Mouse (Mus musculus) liver, embryonic 14.5 days (tissue): ENCODE results near the gene Hist1h4m. TPM values are rescaled to one million over a fixed set of nuclear protein-coding genes. Genes with fewer than 3 reads are reported as not detected.
A peak's percentile ranks its signal among the peaks of the same experiment; 100 is the strongest.
"Not testable (repeated sequence)": the region's sequence is repeated elsewhere in the genome, so short reads cannot be mapped to it uniquely, and the experiment has no call there.

Experiments
- ATAC-seq: fragments of 200-750 bp; cut with Nextera tagmentation; 2 replicates; pipeline ENCODE4 v1.8.0; 2017; ENCODE audit warnings: moderate number of reproducible peaks, mild to moderate bottlenecking, moderate library complexity; ENCODE audit not compliant: insufficient read depth
- DNase-seq, 3 experiments: peaks; one replicate each; pipeline ENCODE4 v3.0.0-alpha.2; 2012 to 2013; ENCODE audit warnings: low read depth in 3 of 3, low spot score in 3 of 3
- H3K27ac ChIP-seq: fragments of 300-500 bp; sonication (generic); 2 replicates; pipeline ENCODE4 v1.5.1; 2014; ENCODE audit warnings: moderate library complexity, mild to moderate bottlenecking, control low read depth, inconsistent platforms
- H3K27me3 ChIP-seq: fragments of 300-500 bp; sonication (generic); 2 replicates; pipeline ENCODE4 v1.6.1; 2014; ENCODE audit warnings: mild to moderate bottlenecking, low read length, moderate library complexity; ENCODE audit not compliant: control insufficient read depth, insufficient read depth
- H3K36me3 ChIP-seq: fragments of 300-500 bp; sonication (generic); replicated peaks from 2 replicates; pipeline ENCODE4 v1.6.1; 2014; ENCODE audit warnings: low read depth; ENCODE audit not compliant: control insufficient read depth, insufficient read depth
- H3K4me1 ChIP-seq, 2 experiments: fragments of 200-500 bp in 1 of 2; fragments of 300-500 bp in 1 of 2; sonication (generic) in 1 of 2; replicated peaks; 2 replicates each; pipeline ENCODE4 v1.6.1; 2012 to 2014; ENCODE audit warnings: antibody characterized with exemption in 1 of 2, inconsistent platforms in 1 of 2, low read length in 1 of 2; ENCODE audit not compliant: control insufficient read depth in 2 of 2, insufficient read depth in 2 of 2
- H3K4me2 ChIP-seq: fragments of 300-500 bp; sonication (generic); 2 replicates; pipeline ENCODE4 v1.6.1; 2014; ENCODE audit warnings: low read depth, mild to moderate bottlenecking, control low read depth, moderate library complexity
- H3K4me3 ChIP-seq, 2 experiments: fragments of 200-500 bp in 1 of 2; fragments of 300-500 bp in 1 of 2; sonication (generic) in 1 of 2; 2 replicates each; pipeline ENCODE4 v1.5.1; 2012 to 2014; ENCODE audit warnings: low read depth in 2 of 2, low read length in 2 of 2, mild to moderate bottlenecking in 2 of 2, control low read depth in 1 of 2, inconsistent platforms in 1 of 2, moderate library complexity in 1 of 2; ENCODE audit not compliant: insufficient read depth in 1 of 2
- H3K9ac ChIP-seq: fragments of 300-500 bp; sonication (generic); replicated peaks from 2 replicates; pipeline ENCODE4 v1.6.1; 2014; ENCODE audit warnings: mild to moderate bottlenecking, control low read depth, moderate library complexity
- H3K9me3 ChIP-seq: fragments of 300-500 bp; sonication (generic); 2 replicates; pipeline ENCODE4 v1.6.1; 2016; ENCODE audit warnings: low read length, mixed read lengths; ENCODE audit not compliant: control insufficient read depth
- CTCF ChIP-seq: IDR thresholded peaks from 2 replicates; pipeline ENCODE4 v1.5.1; 2016; ENCODE audit warnings: antibody characterized with exemption, low read depth, control low read depth
- EP300 ChIP-seq: IDR thresholded peaks from 2 replicates; pipeline ENCODE4 v1.6.1; 2016; ENCODE audit warnings: antibody characterized with exemption, low read depth
- WGBS: fragments of 180-500 bp; shearing (Covaris S2); extraction: QIAGEN DNeasy Blood & Tissue Kit; methylation state at CpG from one replicate; pipeline ENCODE4 v1.1.7; 2014; ENCODE audit not compliant: insufficient replicate concordance; 5-methylcytosine and 5-hydroxymethylcytosine counted together
- polyA plus RNA-seq, 2 experiments: library from polyadenylated mRNA; depleted of rRNA in 1 of 2; stranded (reverse) in 1 of 2; unstranded in 1 of 2; fragments of >200 nt; fragmentation: Nextera tagmentation in 1 of 2; extraction: Ambion mirVana in 1 of 2; gene quantifications; 2 replicates each; pipeline versions ENCODE4 v1.2.1 to v1.2.3; 2012 to 2014

The Hist1h4m gene
- polyA plus RNA-seq, 2 experiments, result not detected

GRCm38 (mm10) chr13:21820082-21820890 lies 8.7 kb downstream of the Hist1h4m start:
- not testable (repeated sequence) for H3K4me1 ChIP-seq
- WGBS, result 73% methylated on average over 6 of the region's 16 CpGs
- peak; percentile 64 for ATAC-seq

DNA sequence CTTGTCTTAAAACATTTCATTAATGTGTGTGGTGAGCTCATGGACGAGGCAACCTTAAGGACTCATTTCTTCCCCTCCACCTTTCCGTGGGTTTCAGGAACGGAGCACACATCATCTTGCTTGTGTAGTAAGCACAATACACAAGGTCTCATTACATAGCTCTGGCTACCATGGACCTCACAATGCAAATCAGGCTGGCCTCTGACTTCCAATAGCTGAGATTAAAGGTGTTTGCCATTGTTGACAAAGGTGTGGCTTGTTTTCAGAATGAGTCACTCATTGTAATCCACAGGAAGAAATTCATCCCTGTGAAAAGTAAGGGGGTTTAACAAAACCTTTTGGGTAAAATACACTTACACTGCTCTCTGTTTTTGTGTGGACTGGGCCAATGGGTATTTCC lies 17.0 kb downstream of the Hist1h4m start:
- WGBS, result 80% methylated on average over 3 of the region's 3 CpGs
- DNase-seq (no peak), ATAC-seq (no peak)
- Histone ChIP-seq H3K27ac (no peak overlapping the region), H3K4me1 (peaks cover 0 to 2% of the 10 kb centered on the region in 2 experiments; a peak in 1 of 4 replicates), H3K27me3 (no peaks in the 10 kb centered on the region), H3K9me3 (no peaks in the 10 kb centered on the region), H3K4me2 (no peak overlapping the region), H3K4me3 (no peak overlapping the region), H3K9ac (peak overlapping the region; percentile 24; the same call in 1 of the 2 replicates), H3K36me3 (no peaks in the 10 kb centered on the region)
- TF ChIP-seq CTCF, result no peak
- no peak for TF ChIP-seq EP300

More at GRCm38 (mm10) chr13:21820082-21820890, 8.7 kb downstream of the Hist1h4m start:
- H3K27me3 ChIP-seq, H3K4me2 ChIP-seq, H3K4me3 ChIP-seq, H3K9ac ChIP-seq, H3K9me3 ChIP-seq, H3K36me3 ChIP-seq, DNase-seq, H3K27ac ChIP-seq: not testable (repeated sequence)

GRCm38 (mm10) chr13:21830344-21830743 lies 18.8 kb downstream of the Hist1h4m start:
- Histone ChIP-seq H3K9me3 (no peaks in the 10 kb centered on the region), H3K4me3 (peak overlapping the region; percentile 36 to 39; a peak in 3 of 4 replicates), H3K27me3 (no peaks in the 10 kb centered on the region), H3K27ac (peak overlapping the region; percentile 80), H3K36me3 (no peaks in the 10 kb centered on the region), H3K9ac (peak overlapping the region; percentile 63), H3K4me2 (peak overlapping the region; percentile 58), H3K4me1 (peaks cover 0 to 2% of the 10 kb centered on the region in 2 experiments; a peak in 1 of 4 replicates)
- ATAC-seq (no peak), DNase-seq (no peak)
- TF ChIP-seq EP300 (no peak), CTCF (no peak)
- 81% methylated on average over 10 of the region's 10 CpGs for WGBS

GRCm38 (mm10) chr13:21831418-21832394 lies 20.2 kb downstream of the Hist1h4m start, which contains the start of gene Hist1h4n:
TSS of gene Hist1h4n (minus strand) at chr13:21832196.
- not testable (repeated sequence) for H3K36me3 ChIP-seq, DNase-seq, H3K27me3 ChIP-seq, H3K9me3 ChIP-seq, H3K4me1 ChIP-seq
- WGBS, result under 1% methylated on average over 23 of the region's 58 CpGs
- TF ChIP-seq EP300, result peak; percentile 53; the same call in 1 of the 2 replicates
- peak within 1 kb of the TSS; percentile 46 for H3K4me2 ChIP-seq
- peak within 1 kb of the TSS; percentile 21 to 39; a peak in 3 of 4 replicates for H3K4me3 ChIP-seq
- H3K27ac ChIP-seq, result peak within 1 kb of the TSS; percentile 76
- peak; percentile 70 for ATAC-seq
- peak within 1 kb of the TSS; percentile 62 for H3K9ac ChIP-seq

GRCm38 (mm10) chr13:21833461-21833860 lies 21.9 kb downstream of the Hist1h4m start, which contains the start of the genes Hist1h2ap and Hist1h2br:
TSS of gene Hist1h2ap (minus strand) at chr13:21833507.
TSS of gene Hist1h2br (plus strand) at chr13:21833743.
- not testable (repeated sequence) for H3K9me3 ChIP-seq, H3K9ac ChIP-seq, H3K27me3 ChIP-seq, H3K4me2 ChIP-seq, DNase-seq, H3K27ac ChIP-seq, H3K36me3 ChIP-seq, H3K4me3 ChIP-seq, H3K4me1 ChIP-seq
- ATAC-seq, result peak; percentile 81
- no CpG with 5 or more reads among the region's 24 CpGs for WGBS

DNA sequence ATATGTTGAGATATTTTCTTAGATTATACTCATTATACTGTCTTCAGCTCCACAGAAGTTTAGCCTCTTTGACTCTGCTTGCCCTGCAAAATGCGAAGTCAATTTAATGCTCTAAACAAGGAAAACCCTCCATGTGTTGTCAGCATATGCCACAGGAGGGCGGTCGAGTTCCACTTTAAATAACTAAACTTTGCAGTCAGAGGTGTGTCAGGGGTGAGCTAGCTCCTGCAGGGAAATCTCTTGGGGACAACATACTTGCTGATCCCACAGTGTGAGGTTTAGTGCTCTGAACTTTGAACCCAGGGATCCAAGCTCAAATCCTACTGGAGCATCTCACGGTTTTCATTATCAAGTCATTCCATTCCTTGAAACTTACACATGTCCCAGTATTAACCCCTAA lies 29.0 kb downstream of the Hist1h4m start:
- H3K9me3 ChIP-seq, H3K9ac ChIP-seq: not testable (repeated sequence)
- WGBS, result no CpG with 5 or more reads among the region's 4 CpGs

GRCm38 (mm10) chr13:21846356-21846755 lies 34.8 kb downstream of the Hist1h4m start:
- not testable (repeated sequence) for H3K9ac ChIP-seq, H3K9me3 ChIP-seq, H3K4me3 ChIP-seq, H3K4me2 ChIP-seq, H3K27ac ChIP-seq, H3K4me1 ChIP-seq, DNase-seq, H3K36me3 ChIP-seq, H3K27me3 ChIP-seq
- peak; percentile 59; the same call in 1 of the 2 replicates for ATAC-seq

More for the DNA sequence above, 29.0 kb downstream of the Hist1h4m start:
- ATAC-seq, result peak; percentile 60; the same call in 1 of the 2 replicates
- not testable (repeated sequence) for DNase-seq, H3K36me3 ChIP-seq, H3K27me3 ChIP-seq, H3K4me1 ChIP-seq, H3K4me3 ChIP-seq, H3K4me2 ChIP-seq, H3K27ac ChIP-seq
